Mouse (Mus musculus) midbrain, embryonic 10.5 days (tissue): ENCODE measurements around the gene Osbp. TPM values are rescaled to one million over a fixed set of nuclear protein-coding genes. Genes with fewer than 3 reads are reported as not detected.
"Not testable (repeated sequence)": the region's sequence is repeated elsewhere in the genome, so short reads cannot be mapped to it uniquely, and the experiment has no call there.

Experiments used
- DNase-seq: peaks from one replicate; pipeline ENCODE4 v3.0.0-alpha.2; 2017; ENCODE audit warnings: low spot score
- H3K27ac ChIP-seq: fragments of 300-500 bp; sonication (generic); replicated peaks from 2 replicates; pipeline ENCODE4 v1.5.1; 2016; ENCODE audit warnings: mild to moderate bottlenecking
- H3K27me3 ChIP-seq: fragments of 300-500 bp; sonication (generic); 2 replicates; pipeline ENCODE4 v1.6.1; 2016; ENCODE audit warnings: low read depth, mild to moderate bottlenecking; ENCODE audit not compliant: poor library complexity, severe bottlenecking
- H3K36me3 ChIP-seq: fragments of 300-500 bp; sonication (generic); 2 replicates; pipeline ENCODE4 v1.6.1; 2016; ENCODE audit warnings: mild to moderate bottlenecking, moderate library complexity
- H3K4me1 ChIP-seq: fragments of 300-500 bp; sonication (generic); 2 replicates; pipeline ENCODE4 v1.6.1; 2016
- H3K4me3 ChIP-seq: fragments of 300-500 bp; sonication (generic); 2 replicates; pipeline ENCODE4 v1.5.1; 2016; ENCODE audit warnings: mild to moderate bottlenecking, moderate library complexity
- H3K9me3 ChIP-seq: fragments of 300-500 bp; sonication (generic); replicated peaks from 2 replicates; pipeline ENCODE4 v1.6.1; 2016; ENCODE audit warnings: mild to moderate bottlenecking
- WGBS: fragments of 180-500 bp; shearing (Covaris S2); methylation state at CpG from one replicate; pipeline ENCODE4 v1.1.7; 2016; 5-methylcytosine and 5-hydroxymethylcytosine counted together
- polyA plus RNA-seq: library from polyadenylated mRNA; unstranded; fragments of >200 nt; fragmentation: Nextera tagmentation; extraction: Ambion mirVana; gene quantifications from 2 replicates; pipeline ENCODE4 v1.2.1, GENCODE M21; 2016

Gene Osbp
- polyA plus RNA-seq, 1 experiment from 2014 or later = 2.7 TPM

GRCm38 (mm10) chr19:11966201-11966636 lies 478 bp downstream of the Osbp start:
- DNase-seq = peak; percentile 36
- WGBS = under 1% methylated on average over 18 of the region's 18 CpGs

GRCm38 (mm10) chr19:11969155-11970050 lies 3.7 kb downstream of the Osbp start:
- WGBS = 93% methylated on average over 9 of the region's 9 CpGs
- no peak for DNase-seq
- Histone ChIP-seq H3K27me3 (no peaks in the 10 kb centered on the region), H3K27ac (no peak overlapping the region), H3K4me3 (no peak overlapping the region), H3K9me3 (no peaks in the 10 kb centered on the region), H3K4me1 (peaks cover 15% of the 10 kb centered on the region), H3K36me3 (peaks cover 48% of the 10 kb centered on the region)

More at GRCm38 (mm10) chr19:11966201-11966636, 478 bp downstream of the Osbp start:
- H3K9me3 ChIP-seq = 0 out of 2 replicates have a peak, but pooled peaks cover 6% of the 10 kb centered on the region
- H3K4me1 ChIP-seq = peaks cover 15% of the 10 kb centered on the region
- H3K27ac ChIP-seq = peak overlapping the region; percentile 87
- H3K36me3 ChIP-seq = peaks cover 16% of the 10 kb centered on the region
- H3K4me3 ChIP-seq = peak overlapping the region; percentile 86
- no peaks in the 10 kb centered on the region for H3K27me3 ChIP-seq

GRCm38 (mm10) chr19:11973511-11974222 lies 7.9 kb downstream of the Osbp start:
- WGBS = 93% methylated on average over 13 of the region's 13 CpGs
- Histone ChIP-seq H3K9me3 (no peaks in the 10 kb centered on the region), H3K36me3 (peaks cover 85% of the 10 kb centered on the region), H3K4me1 (no peaks in the 10 kb centered on the region), H3K27ac (no peak overlapping the region), H3K4me3 (no peak overlapping the region), H3K27me3 (no peaks in the 10 kb centered on the region)
- no peak for DNase-seq

GRCm38 (mm10) chr19:11974223-11974540 lies 8.4 kb downstream of the Osbp start:
- no peaks in the 10 kb centered on the region for H3K27me3 ChIP-seq
- peaks cover 90% of the 10 kb centered on the region for H3K36me3 ChIP-seq
- H3K4me1 ChIP-seq = no peaks in the 10 kb centered on the region
- no peak for DNase-seq
- H3K4me3 ChIP-seq = no peak overlapping the region
- 93% methylated on average over 2 of the region's 2 CpGs for WGBS
- H3K27ac ChIP-seq = no peak overlapping the region
- H3K9me3 ChIP-seq = no peaks in the 10 kb centered on the region

GRCm38 (mm10) chr19:11975683-11976082 lies 9.9 kb downstream of the Osbp start:
- peaks cover 99% of the 10 kb centered on the region for H3K36me3 ChIP-seq

GRCm38 (mm10) chr19:11977363-11977762 lies 11.6 kb downstream of the Osbp start:
- no peaks in the 10 kb centered on the region for H3K9me3 ChIP-seq
- WGBS = 88% methylated on average over 5 of the region's 5 CpGs
- no peaks in the 10 kb centered on the region for H3K4me1 ChIP-seq
- H3K4me3 ChIP-seq = no peak overlapping the region
- peaks cover 99% of the 10 kb centered on the region for H3K36me3 ChIP-seq
- no peaks in the 10 kb centered on the region for H3K27me3 ChIP-seq
- DNase-seq = no peak
- H3K27ac ChIP-seq = no peak overlapping the region

More at GRCm38 (mm10) chr19:11975683-11976082, 9.9 kb downstream of the Osbp start:
- Histone ChIP-seq H3K27ac (no peak overlapping the region), H3K4me1 (no peaks in the 10 kb centered on the region), H3K9me3 (no peaks in the 10 kb centered on the region), H3K4me3 (no peak overlapping the region), H3K27me3 (no peaks in the 10 kb centered on the region)
- 90% methylated on average over 4 of the region's 4 CpGs for WGBS
- DNase-seq = no peak

- Histone ChIP-seq H3K4me3 (no peak overlapping the region), H3K36me3 (peaks cover 97% of the 10 kb centered on the region), H3K4me1 (no peaks in the 10 kb centered on the region), H3K27me3 (no peaks in the 10 kb centered on the region), H3K9me3 (no peaks in the 10 kb centered on the region), H3K27ac (no peak overlapping the region)
- 92% methylated on average over 4 of the region's 4 CpGs for WGBS
- DNase-seq = no peak
Observed at GRCm38 (mm10) chr19:11980471-11980870, 14.7 kb downstream of the Osbp start.

GRCm38 (mm10) chr19:11984614-11985013 lies 18.9 kb downstream of the Osbp start:
- H3K27me3 ChIP-seq, H3K27ac ChIP-seq, DNase-seq, H3K9me3 ChIP-seq, H3K4me3 ChIP-seq, H3K4me1 ChIP-seq: not testable (repeated sequence)
- WGBS = 88% methylated on average over 5 of the region's 5 CpGs
- H3K36me3 ChIP-seq = peaks cover 97% of the 10 kb centered on the region

GRCm38 (mm10) chr19:11987841-11988240 lies 22.1 kb downstream of the Osbp start:
- Histone ChIP-seq H3K36me3 (peaks cover 96% of the 10 kb centered on the region), H3K9me3 (no peaks in the 10 kb centered on the region), H3K4me3 (no peak overlapping the region), H3K27me3 (no peaks in the 10 kb centered on the region), H3K4me1 (no peaks in the 10 kb centered on the region), H3K27ac (no peak overlapping the region)
- no peak for DNase-seq
- 92% methylated on average over 3 of the region's 3 CpGs for WGBS

GRCm38 (mm10) chr19:11989334-11989733 lies 23.6 kb downstream of the Osbp start:
- no peak overlapping the region for H3K27ac ChIP-seq
- H3K4me1 ChIP-seq = no peaks in the 10 kb centered on the region
- H3K9me3 ChIP-seq = no peaks in the 10 kb centered on the region
- no peaks in the 10 kb centered on the region for H3K27me3 ChIP-seq
- no peak overlapping the region for H3K4me3 ChIP-seq
- H3K36me3 ChIP-seq = peaks cover 93% of the 10 kb centered on the region
- WGBS = 98% methylated on average over 7 of the region's 7 CpGs
- DNase-seq = no peak

GRCm38 (mm10) chr19:11992034-11992433 lies 26.3 kb downstream of the Osbp start:
- 94% methylated on average over 9 of the region's 9 CpGs for WGBS
- no peak for DNase-seq
- H3K4me1 ChIP-seq = no peaks in the 10 kb centered on the region
- H3K27ac ChIP-seq = no peak overlapping the region
- no peaks in the 10 kb centered on the region for H3K9me3 ChIP-seq
- H3K4me3 ChIP-seq = no peak overlapping the region
- H3K36me3 ChIP-seq = peaks cover 84% of the 10 kb centered on the region
- H3K27me3 ChIP-seq = no peaks in the 10 kb centered on the region

- H3K9me3 ChIP-seq = no peaks in the 10 kb centered on the region
- DNase-seq = no peak
- H3K4me1 ChIP-seq = no peaks in the 10 kb centered on the region
- peaks cover 79% of the 10 kb centered on the region for H3K36me3 ChIP-seq
- H3K27ac ChIP-seq = no peak overlapping the region
- no peaks in the 10 kb centered on the region for H3K27me3 ChIP-seq
- 94% methylated on average over 10 of the region's 10 CpGs for WGBS
- H3K4me3 ChIP-seq = no peak overlapping the region
Observed at GRCm38 (mm10) chr19:11992441-11993029, 26.8 kb downstream of the Osbp start.
